Mouse (Mus musculus): ENCODE measurements at regions not wholly inside any gene's neighbourhood (a gene's known extent, or its start where the extent isn't known, plus 50 kb on each side); places are given as distances from the start of the nearest gene placed in this dataset.
"Not testable (repeated sequence)": the region's sequence is repeated elsewhere in the genome, so short reads cannot be mapped to it uniquely, and the experiment has no call there.

DNA sequence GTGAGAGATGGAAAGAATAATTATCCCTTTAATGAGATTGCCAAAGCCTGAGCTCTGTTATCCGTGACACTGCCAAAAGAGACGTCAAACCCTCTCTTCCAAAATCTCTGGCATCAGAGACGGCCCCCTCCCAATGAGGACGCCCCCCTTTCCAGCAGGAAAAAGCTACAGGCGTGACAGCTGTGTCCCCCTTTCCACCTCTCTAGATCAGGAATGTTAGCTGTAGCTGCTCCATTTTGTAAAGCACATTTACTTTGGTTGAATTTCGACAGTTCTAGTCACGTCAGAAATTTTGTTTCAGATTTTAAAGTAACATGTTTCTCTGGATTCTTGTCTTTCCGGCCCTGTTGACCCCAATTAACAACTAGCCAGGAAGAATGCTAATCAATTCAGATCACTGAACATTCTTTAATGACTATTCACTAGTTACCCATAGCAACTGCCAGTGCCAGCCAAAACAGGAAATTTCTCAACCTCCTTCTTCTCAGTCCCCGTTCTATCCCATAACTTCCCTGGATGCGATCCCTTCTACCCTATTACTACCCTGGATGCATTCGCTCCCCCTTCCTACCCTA, 261.1 kb downstream of the Dad1 start:
- H3K36me3 ChIP-seq (replicated peaks; ENCODE audit: insufficient read depth, low read length) = no peaks in the 10 kb centered on the region
- H3K27me3 ChIP-seq (ENCODE audit: insufficient read depth, low read length) = no peaks in the 10 kb centered on the region
- H3K27ac ChIP-seq (ENCODE audit: low read depth) = no peak overlapping the region
- no peaks in the 10 kb centered on the region for H3K4me1 ChIP-seq (ENCODE audit: insufficient read depth)
- H3K9ac ChIP-seq (replicated peaks) = no peak overlapping the region
- H3K4me3 ChIP-seq (ENCODE audit: low read depth, low read length) = no peak overlapping the region
- no peak for TF ChIP-seq CTCF (IDR thresholded peaks at IDR 0.05; ENCODE audit: low read depth)
- TF ChIP-seq EP300 (IDR thresholded peaks at IDR 0.05; ENCODE audit: low read depth) = no peak
- no peak for DNase-seq
- ATAC-seq = no peak
- H3K9me3 ChIP-seq (ENCODE audit: low read length) = no peaks in the 10 kb centered on the region
- no peak overlapping the region for H3K4me2 ChIP-seq (ENCODE audit: low read depth, low read length)
- WGBS (ENCODE audit: insufficient replicate concordance) = 59% methylated on average over 11 of the region's 11 CpGs

DNA sequence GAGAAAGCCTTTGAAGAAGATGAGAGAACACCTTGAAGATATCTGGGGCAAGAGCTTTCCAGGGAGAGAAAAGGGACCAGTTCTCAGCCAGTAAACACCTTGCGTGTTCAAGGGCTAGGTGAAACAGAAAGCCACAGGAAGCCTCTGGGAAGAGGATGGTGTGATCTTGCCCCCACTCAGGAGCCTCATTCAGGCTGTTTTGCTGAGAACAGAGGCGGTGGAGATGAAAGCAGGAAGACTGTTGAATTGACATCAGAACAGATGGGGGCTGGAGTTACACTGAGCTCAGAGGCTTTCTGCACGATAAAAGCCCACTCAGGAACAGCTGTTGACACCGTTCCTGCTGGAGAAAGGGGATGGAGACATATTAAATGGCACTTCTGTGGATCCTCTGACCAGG, 262.5 kb downstream of the Dad1 start:
- 41% methylated on average over 4 of the region's 4 CpGs for WGBS (ENCODE audit: insufficient replicate concordance)
- no peaks in the 10 kb centered on the region for H3K4me1 ChIP-seq (ENCODE audit: insufficient read depth)
- no peaks in the 10 kb centered on the region for H3K9me3 ChIP-seq (ENCODE audit: low read length)
- no peak for ATAC-seq
- no peak for TF ChIP-seq EP300 (IDR thresholded peaks at IDR 0.05; ENCODE audit: low read depth)
- no peak for TF ChIP-seq CTCF (IDR thresholded peaks at IDR 0.05; ENCODE audit: low read depth)
- no peaks in the 10 kb centered on the region for H3K27me3 ChIP-seq (ENCODE audit: insufficient read depth, low read length)
- no peak overlapping the region for H3K4me2 ChIP-seq (ENCODE audit: low read depth, low read length)
- no peak for DNase-seq
- H3K9ac ChIP-seq (replicated peaks) = no peak overlapping the region
- H3K4me3 ChIP-seq (ENCODE audit: low read depth, low read length) = no peak overlapping the region
- no peak overlapping the region for H3K27ac ChIP-seq (ENCODE audit: low read depth)
- no peaks in the 10 kb centered on the region for H3K36me3 ChIP-seq (replicated peaks; ENCODE audit: insufficient read depth, low read length)

DNA sequence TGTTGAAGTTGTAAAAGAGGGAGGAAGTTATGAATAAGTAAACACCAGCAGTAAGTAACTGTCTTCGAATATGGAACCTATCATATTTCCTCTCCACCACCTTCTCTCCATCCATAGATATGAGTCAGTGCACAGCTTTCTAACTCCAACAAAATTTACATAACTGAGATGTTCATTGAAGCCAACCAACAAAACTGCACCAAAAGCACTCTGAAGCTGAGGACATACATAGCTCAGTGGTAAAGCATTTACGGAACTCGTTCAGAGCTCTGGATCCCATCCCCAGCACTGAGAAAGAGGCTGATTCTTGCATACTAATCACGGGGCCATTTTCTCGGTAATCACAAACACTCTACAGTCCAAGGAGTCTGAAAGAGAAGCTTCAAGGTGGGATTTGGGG, 273.1 kb downstream of the Dad1 start:
- no peaks in the 10 kb centered on the region for H3K4me1 ChIP-seq (ENCODE audit: insufficient read depth)
- WGBS (ENCODE audit: insufficient replicate concordance) = 60% methylated on average over 5 of the region's 5 CpGs
- H3K36me3 ChIP-seq (replicated peaks; ENCODE audit: insufficient read depth, low read length) = no peaks in the 10 kb centered on the region
- no peak for ATAC-seq
- no peak for TF ChIP-seq CTCF (IDR thresholded peaks at IDR 0.05; ENCODE audit: low read depth)
- TF ChIP-seq EP300 (IDR thresholded peaks at IDR 0.05; ENCODE audit: low read depth) = no peak
- no peak overlapping the region for H3K9ac ChIP-seq (replicated peaks)
- H3K4me3 ChIP-seq (ENCODE audit: low read depth, low read length) = no peak overlapping the region
- no peak overlapping the region for H3K4me2 ChIP-seq (ENCODE audit: low read depth, low read length)
- DNase-seq = no peak
- no peak overlapping the region for H3K27ac ChIP-seq (ENCODE audit: low read depth)
- no peaks in the 10 kb centered on the region for H3K9me3 ChIP-seq (ENCODE audit: low read length)
- no peaks in the 10 kb centered on the region for H3K27me3 ChIP-seq (ENCODE audit: insufficient read depth, low read length)

DNA sequence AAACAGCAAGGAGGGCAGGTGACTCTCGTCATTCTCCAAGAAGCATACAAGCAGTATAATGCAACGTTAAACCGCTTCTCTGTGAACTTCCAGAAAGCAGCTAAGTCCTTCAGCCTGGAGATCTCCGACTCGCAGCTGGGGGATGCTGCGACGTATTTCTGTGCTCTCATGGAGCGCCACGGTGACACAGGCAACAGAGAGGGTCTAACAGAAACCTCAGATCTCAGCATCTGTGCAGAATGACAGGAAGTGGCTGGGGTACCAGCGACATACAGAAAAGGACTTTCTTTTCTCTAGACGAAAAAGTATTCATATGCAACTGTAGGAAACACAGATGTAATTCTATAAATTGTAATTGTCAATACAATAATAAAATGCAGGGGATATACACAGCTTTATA, 292.5 kb downstream of the Dad1 start:
- H3K27ac ChIP-seq (ENCODE audit: low read depth); H3K4me1 ChIP-seq (ENCODE audit: insufficient read depth); H3K9ac ChIP-seq (replicated peaks); DNase-seq; ATAC-seq; H3K9me3 ChIP-seq (ENCODE audit: low read length); H3K4me2 ChIP-seq (ENCODE audit: low read depth, low read length); H3K36me3 ChIP-seq (replicated peaks; ENCODE audit: insufficient read depth, low read length); H3K27me3 ChIP-seq (ENCODE audit: insufficient read depth, low read length); H3K4me3 ChIP-seq (ENCODE audit: low read depth, low read length): not testable (repeated sequence)
- 48% methylated on average over 8 of the region's 11 CpGs for WGBS (ENCODE audit: insufficient replicate concordance)

DNA sequence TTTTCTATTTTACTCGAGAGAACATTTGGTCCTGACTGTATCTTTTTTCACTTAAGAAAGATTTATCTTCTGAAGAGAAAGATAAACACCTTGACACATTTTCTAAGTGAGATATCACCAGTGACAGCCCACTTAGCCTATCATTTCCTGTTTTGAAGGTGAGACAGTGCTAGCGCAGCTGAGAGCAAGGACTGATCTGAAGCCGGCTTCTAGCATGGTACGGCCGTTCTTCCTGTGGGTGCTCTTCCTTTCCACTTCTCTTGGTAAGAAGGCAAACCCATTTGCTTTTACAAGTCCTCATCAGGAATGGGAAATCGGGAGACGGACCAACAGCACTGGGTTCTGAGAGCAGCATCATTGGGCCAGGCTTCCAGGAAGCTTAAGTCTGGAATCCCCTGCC, 293.1 kb downstream of the Dad1 start:
- DNase-seq = no peak
- TF ChIP-seq EP300 (IDR thresholded peaks at IDR 0.05; ENCODE audit: low read depth) (no peak), CTCF (IDR thresholded peaks at IDR 0.05; ENCODE audit: low read depth) (no peak)
- 30% methylated on average over 7 of the region's 7 CpGs for WGBS (ENCODE audit: insufficient replicate concordance)

DNA sequence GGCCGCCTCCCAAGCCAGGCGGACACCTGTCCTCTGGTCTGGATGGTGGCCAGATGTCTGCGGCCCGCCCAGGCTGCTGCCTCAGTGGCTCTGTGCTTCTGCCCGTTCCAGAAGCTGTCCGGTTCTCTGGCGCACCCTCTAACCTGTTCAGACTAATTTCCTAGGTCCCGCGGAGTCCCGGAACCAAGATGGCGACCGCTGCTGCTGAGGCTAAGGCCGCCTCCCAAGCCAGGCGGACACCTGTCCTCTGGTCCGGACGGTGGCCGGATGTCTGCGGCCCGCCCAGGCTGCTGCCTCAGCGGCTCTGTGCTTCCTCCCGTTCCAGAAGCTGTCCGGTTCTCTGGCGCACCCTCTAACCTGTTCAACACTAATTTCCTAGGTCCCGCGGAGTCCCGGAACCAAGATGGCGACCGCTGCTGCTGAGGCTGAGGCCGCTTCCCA, 318.1 kb downstream of the Dad1 start:
- not testable (repeated sequence) for H3K27me3 ChIP-seq (ENCODE audit: insufficient read depth, low read length); H3K4me2 ChIP-seq (ENCODE audit: low read depth, low read length); H3K9ac ChIP-seq (replicated peaks); H3K27ac ChIP-seq (ENCODE audit: low read depth); H3K4me3 ChIP-seq (ENCODE audit: low read depth, low read length); DNase-seq; H3K9me3 ChIP-seq (ENCODE audit: low read length); H3K36me3 ChIP-seq (replicated peaks; ENCODE audit: insufficient read depth, low read length); H3K4me1 ChIP-seq (ENCODE audit: insufficient read depth); ATAC-seq
- 90% methylated on average over 24 of the region's 29 CpGs for WGBS (ENCODE audit: insufficient replicate concordance)

More for the DNA sequence above, 293.1 kb downstream of the Dad1 start:
- Histone ChIP-seq H3K9me3 (ENCODE audit: low read length) (no peaks in the 10 kb centered on the region), H3K27ac (ENCODE audit: low read depth) (no peak overlapping the region), H3K4me3 (ENCODE audit: low read depth, low read length) (no peak overlapping the region), H3K9ac (replicated peaks) (no peak overlapping the region), H3K4me1 (ENCODE audit: insufficient read depth) (no peaks in the 10 kb centered on the region), H3K27me3 (ENCODE audit: insufficient read depth, low read length) (no peaks in the 10 kb centered on the region), H3K4me2 (ENCODE audit: low read depth, low read length) (no peak overlapping the region), H3K36me3 (replicated peaks; ENCODE audit: insufficient read depth, low read length) (no peaks in the 10 kb centered on the region)
- ATAC-seq = no peak

DNA sequence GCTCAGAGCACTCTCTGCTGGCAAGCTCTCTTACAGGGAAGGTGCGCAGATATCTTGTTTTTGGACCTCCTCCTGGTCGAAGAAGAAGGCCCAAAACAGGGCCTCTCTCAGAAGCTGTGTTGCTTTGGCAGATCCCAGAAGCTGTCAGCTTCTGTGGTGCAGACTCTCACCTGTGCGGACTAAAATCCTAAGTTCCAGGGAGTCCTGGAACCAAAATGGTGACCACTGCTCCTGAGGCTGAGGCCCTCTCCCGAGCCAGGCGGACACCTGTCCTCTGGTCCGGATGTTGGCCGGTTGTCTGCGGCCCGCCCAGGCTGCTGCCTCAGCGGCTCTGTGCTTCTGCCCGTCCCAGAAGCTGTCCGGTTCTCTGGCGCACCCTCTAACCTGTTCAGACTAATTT, 318.6 kb downstream of the Dad1 start:
- 85% methylated on average over 5 of the region's 13 CpGs for WGBS (ENCODE audit: insufficient replicate concordance)
- not testable (repeated sequence) for H3K4me2 ChIP-seq (ENCODE audit: low read depth, low read length); H3K9me3 ChIP-seq (ENCODE audit: low read length); H3K4me3 ChIP-seq (ENCODE audit: low read depth, low read length); H3K27me3 ChIP-seq (ENCODE audit: insufficient read depth, low read length); H3K9ac ChIP-seq (replicated peaks); H3K36me3 ChIP-seq (replicated peaks; ENCODE audit: insufficient read depth, low read length); H3K27ac ChIP-seq (ENCODE audit: low read depth); H3K4me1 ChIP-seq (ENCODE audit: insufficient read depth); ATAC-seq; DNase-seq
